12 mouse cellular contexts compared by ENCODE assay signal in the genomic region with DNA sequence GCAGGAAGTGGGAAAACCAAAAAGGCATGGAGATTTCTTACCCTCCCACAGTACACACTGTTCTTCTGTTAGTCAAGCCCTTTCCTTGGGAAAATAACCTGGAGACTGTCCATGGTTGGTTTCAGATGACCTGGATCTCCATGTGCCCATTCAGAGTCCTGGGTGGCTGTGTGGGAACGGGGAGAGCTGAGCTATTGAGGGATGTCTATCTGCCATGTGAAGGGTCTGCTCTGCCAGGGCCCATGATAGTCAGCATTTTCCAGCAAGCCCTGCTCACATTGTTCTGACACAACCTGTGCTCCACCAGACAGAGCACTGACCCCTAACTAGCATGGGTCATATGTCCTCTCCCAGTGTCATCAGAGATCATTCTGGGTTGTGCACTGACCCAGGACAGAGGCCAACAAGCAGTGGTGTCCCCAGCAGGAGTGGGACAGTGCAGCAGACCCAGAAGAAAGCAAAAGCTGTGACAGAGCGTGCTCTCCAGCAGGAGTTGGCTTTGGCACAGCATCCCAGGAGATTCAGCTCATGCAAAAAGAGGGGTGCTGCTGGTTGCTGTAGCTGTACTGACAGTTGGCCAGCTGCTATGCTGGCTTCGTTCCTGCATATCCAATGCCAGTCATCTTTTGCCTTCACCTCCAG. TPM values are rescaled to one million over a fixed set of nuclear protein-coding genes. Genes with fewer than 3 reads are reported as not detected.
DNase-seq lines count a peak whose midpoint lies in the region; ATAC-seq lines count a peak whose summit lies in the region.
"Had no signal": no experiment of that assay in that cellular context is flagged by ENCODE, and none has a peak within 500 bp of the region (broad histone marks: within the 10 kb centered on the region; RNA-seq: fewer than 3 reads in every experiment).

No protein-coding gene starts in this region.

- H3K36me3 ChIP-seq in kidney, embryonic 15.5 days = no peaks in the 10 kb centered on the region
- H3K36me3 ChIP-seq: lung, embryonic 15.5 days; stomach, embryonic 15.5 days had no signal

- H3K4me1 ChIP-seq in kidney, embryonic 15.5 days = peaks cover 9% of the 10 kb centered on the region; the same call in 1 of the 2 replicates
- H3K4me1 ChIP-seq: stomach, embryonic 15.5 days had no signal

- 72% methylated on average over 3 of the region's 3 CpGs for WGBS in kidney, embryonic 15.5 days

- ATAC-seq in kidney, embryonic 15.5 days (replicated peaks; ENCODE audit: low FRiP score) = peak; percentile 80
- ATAC-seq: forebrain, embryonic 14.5 days had no signal

- DNase-seq in embryo, embryonic 10 days (ENCODE audit: low spot score) = peak; percentile 27
- DNase-seq in embryo, embryonic 9.5 days (ENCODE audit: extremely low spot score) = no peak
- no peak for DNase-seq in kidney, postnatal 25 days
- peak; percentile 13 for DNase-seq in right cerebral cortex, postnatal 14 days
- DNase-seq in right cerebral cortex, postnatal 25 days = no peak
- no peak for DNase-seq in spleen, postnatal 14 days (ENCODE audit: low spot score in 2 of 2)
- no peak for DNase-seq in urinary bladder, postnatal 14 days (ENCODE audit: low spot score)
- DNase-seq: adrenal gland, postnatal 25 days had no signal

- H3K27ac ChIP-seq in kidney, embryonic 15.5 days = no peak overlapping the region
- H3K27ac ChIP-seq: lung, embryonic 15.5 days; stomach, embryonic 15.5 days had no signal

- H3K4me2 ChIP-seq in kidney, embryonic 15.5 days = no peak overlapping the region
- H3K4me2 ChIP-seq: lung, embryonic 15.5 days; stomach, embryonic 15.5 days had no signal

- H3K4me3 ChIP-seq in kidney, embryonic 15.5 days (replicated peaks) = no peak overlapping the region
- H3K4me3 ChIP-seq: lung, embryonic 15.5 days; stomach, embryonic 15.5 days had no signal

- H3K27me3 ChIP-seq in kidney, embryonic 15.5 days = no peaks in the 10 kb centered on the region
- H3K27me3 ChIP-seq: lung, embryonic 15.5 days; stomach, embryonic 15.5 days had no signal

- H3K9me3 ChIP-seq in kidney, embryonic 15.5 days (replicated peaks) = no peaks in the 10 kb centered on the region
- H3K9me3 ChIP-seq: lung, embryonic 15.5 days; stomach, embryonic 15.5 days had no signal

- no peak overlapping the region for H3K9ac ChIP-seq in kidney, embryonic 15.5 days
- H3K9ac ChIP-seq: lung, embryonic 15.5 days; stomach, embryonic 15.5 days had no signal

RNA-seq across cellular contexts. Expression of a gene that starts 24.7 kb away (rescaled TPM):
- 13.5 and 16.6 TPM in 2 replicates for polyA plus RNA-seq in kidney, embryonic 15.5 days (2015; fragmentation: Nextera tagmentation; extraction: Ambion mirVana)

Comparison
In these comparisons a context has a peak if more than half of its experiments do, and no peak if none do; other contexts are left out.
1. DNase-seq: peak in embryo, embryonic 10 days (single experiment) and right cerebral cortex, postnatal 14 days (single experiment); none in embryo, embryonic 9.5 days (single experiment), kidney, postnatal 25 days (0 of 2), right cerebral cortex, postnatal 25 days (single experiment), spleen, postnatal 14 days (0 of 2) and urinary bladder, postnatal 14 days (single experiment).